ENCODE assay signal across 13 mouse cellular contexts in the genomic region with DNA sequence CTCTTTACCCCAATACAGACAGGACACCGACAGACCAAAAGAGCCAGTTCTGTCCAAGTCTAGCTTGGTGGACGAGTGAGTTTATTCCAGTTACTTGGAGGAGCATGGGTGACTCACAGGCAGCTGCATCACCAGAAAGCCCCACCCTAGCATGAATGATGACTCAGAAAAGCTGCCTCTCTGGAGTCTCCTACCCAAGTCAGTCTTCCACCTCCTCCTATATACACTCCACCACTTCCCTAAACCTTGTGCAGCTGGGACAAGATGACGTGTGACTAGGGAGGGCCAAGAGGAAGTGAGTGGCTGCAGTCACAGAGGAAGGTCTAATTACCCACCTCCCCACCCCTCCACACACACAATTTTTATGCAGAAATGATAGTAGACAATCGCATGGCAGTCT. TPM values are rescaled to one million over a fixed set of nuclear protein-coding genes. Genes with fewer than 3 reads are reported as not detected.
DNase-seq lines count a peak whose midpoint lies in the region; ATAC-seq lines count a peak whose summit lies in the region.
"Had no signal": no experiment of that assay in that cellular context is flagged by ENCODE, and none has a peak within 500 bp of the region (broad histone marks: within the 10 kb centered on the region; RNA-seq: fewer than 3 reads in every experiment).

No protein-coding gene starts in this region.

- intact Hi-C loops in left cerebral cortex, postnatal 36 days (cut with DNase I): no loop called here

- 62% methylated on average over 4 of the region's 4 CpGs for WGBS in heart, embryonic 12.5 days

- no peaks in the 10 kb centered on the region for H3K9me3 ChIP-seq in heart, embryonic 12.5 days (replicated peaks)
- H3K9me3 ChIP-seq: liver, embryonic 13.5 days; neural tube, embryonic 12.5 days had no signal

- H3K4me3 ChIP-seq in heart, embryonic 12.5 days: no peak overlapping the region
- H3K4me3 ChIP-seq: heart, adult 2 months; liver, embryonic 13.5 days; neural tube, embryonic 12.5 days had no signal

- DNase-seq in heart, postnatal 4 days: peak; percentile 11
- DNase-seq in 416B (ENCODE audit: low read depth) (peak; percentile 93), NIH3T3 (ENCODE audit: low read depth) (peak; percentile 81)
- peak; percentile 6 to 20 for DNase-seq in left cerebral cortex, postnatal 36 days (ENCODE audit: low spot score in 2 of 2)
- no peak for DNase-seq in spleen, postnatal 10 days (ENCODE audit: low spot score in 2 of 2)
- DNase-seq in kidney, postnatal 4 days: no peak
- DNase-seq in thymus, adult 18-20 months: no peak
- DNase-seq: kidney, postnatal 10 days; liver, embryonic 13.5 days; thymus, postnatal 14 days had no signal

- no peaks in the 10 kb centered on the region for H3K27me3 ChIP-seq in heart, embryonic 12.5 days (replicated peaks)
- H3K27me3 ChIP-seq: liver, embryonic 13.5 days; neural tube, embryonic 12.5 days had no signal

- no peak for ATAC-seq in heart, embryonic 12.5 days (ENCODE audit: insufficient number of reproducible peaks, low FRiP score)

- no peak overlapping the region for H3K27ac ChIP-seq in heart, embryonic 12.5 days (ENCODE audit: poor library complexity, severe bottlenecking)
- H3K27ac ChIP-seq: heart, adult 2 months; liver, embryonic 13.5 days; neural tube, embryonic 12.5 days had no signal

- H3K9ac ChIP-seq in heart, embryonic 12.5 days: no peak overlapping the region
- H3K9ac ChIP-seq: liver, embryonic 13.5 days; neural tube, embryonic 12.5 days had no signal

- no peaks in the 10 kb centered on the region for H3K4me1 ChIP-seq in heart, embryonic 12.5 days (replicated peaks)
- H3K4me1 ChIP-seq: liver, embryonic 13.5 days; neural tube, embryonic 12.5 days had no signal

- no peaks in the 10 kb centered on the region for H3K36me3 ChIP-seq in heart, embryonic 12.5 days
- H3K36me3 ChIP-seq: liver, embryonic 13.5 days; neural tube, embryonic 12.5 days had no signal

- H3K4me2 ChIP-seq in heart, embryonic 12.5 days: no peak overlapping the region
- H3K4me2 ChIP-seq: liver, embryonic 13.5 days; neural tube, embryonic 12.5 days had no signal

RNA-seq across cellular contexts. Expression of gene Apln, which starts 58.1 kb away (rescaled TPM):
- total RNA-seq in heart, postnatal 4 days (2021): 10 to 100 TPM; 41.9 to 43.9 TPM
- polyA plus RNA-seq in heart, embryonic 12.5 days (2016; fragmentation: Nextera tagmentation; extraction: Ambion mirVana): 2.1 and 2.3 TPM in 2 replicates
- 10 to 100 TPM; 20.1 to 29.8 TPM for total RNA-seq in left cerebral cortex, postnatal 36 days (2021)

Comparison
In these comparisons a context has a peak if more than half of its experiments do, and no peak if none do; other contexts are left out.
1. DNase-seq: peak in heart, postnatal 4 days (single experiment), 416B (single experiment), NIH3T3 (single experiment) and left cerebral cortex, postnatal 36 days (2 of 2); none in spleen, postnatal 10 days (0 of 2), kidney, postnatal 4 days (0 of 2) and thymus, adult 18-20 months (0 of 2).